Mouse (Mus musculus): ENCODE data around the gene Mpped2.

DNA sequence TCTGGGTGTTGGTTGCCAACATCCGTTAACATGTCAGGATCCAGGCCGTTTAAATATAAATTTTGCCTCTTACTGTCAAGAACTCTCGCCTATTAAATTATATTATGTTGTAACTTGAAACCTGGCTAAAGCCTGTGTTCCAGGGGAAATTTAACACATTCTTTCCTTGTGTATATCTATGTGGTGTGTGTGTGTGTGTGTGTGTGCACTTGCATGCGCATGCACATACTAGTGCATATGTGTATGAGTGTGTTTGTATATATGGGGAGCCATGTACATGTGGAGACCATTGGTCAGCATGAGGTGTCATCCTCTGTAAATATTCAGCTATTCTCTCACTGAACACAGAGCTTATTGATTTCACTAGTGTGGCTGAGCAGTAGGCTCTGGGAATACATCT lies 37.8 kb upstream of the Mpped2 start:
- TF ChIP-seq POLR2A (IDR thresholded peaks at IDR 0.05; ENCODE audit: extremely low read depth, insufficient read depth, low read length), result no peak
- TF ChIP-seq CTCF (IDR thresholded peaks at IDR 0.05; ENCODE audit: extremely low read depth, insufficient read depth, low read length), result no peak

Data from cortical plate, adult 2 months (tissue).